Mouse (Mus musculus): ENCODE measurements at regions not wholly inside any gene's neighbourhood (a gene's known extent, or its start where the extent isn't known, plus 50 kb on each side); places are given as distances from the start of the nearest gene placed in this dataset.

DNA sequence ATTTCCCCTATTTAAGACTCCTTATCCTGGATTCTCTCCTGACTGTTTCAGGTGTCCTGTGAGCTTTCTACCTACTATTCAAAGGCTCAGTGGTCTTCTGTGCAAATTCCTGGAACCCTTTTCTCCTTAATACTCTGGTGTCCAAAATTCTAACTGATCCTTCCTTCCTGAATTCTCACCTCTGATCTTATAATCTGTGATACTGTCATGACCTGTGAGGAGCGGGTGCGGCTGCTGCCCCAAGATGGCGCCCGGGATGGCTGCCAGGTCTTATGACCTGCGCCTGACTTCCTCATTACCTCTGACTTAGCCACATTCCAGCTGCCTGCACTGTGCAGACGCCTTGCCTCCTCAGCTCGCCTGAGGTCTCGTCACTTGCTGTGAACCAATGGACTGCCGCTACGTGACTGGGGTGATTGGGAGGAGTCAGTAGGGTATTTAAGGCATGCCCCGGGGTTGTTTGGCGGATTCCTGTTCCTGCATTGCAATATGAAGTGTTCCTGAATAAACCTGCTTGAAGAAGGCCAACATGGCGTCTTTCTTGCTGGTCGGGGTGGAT, 131.2 kb downstream of the Ptbp2 start:
- no peak for DNase-seq

DNA sequence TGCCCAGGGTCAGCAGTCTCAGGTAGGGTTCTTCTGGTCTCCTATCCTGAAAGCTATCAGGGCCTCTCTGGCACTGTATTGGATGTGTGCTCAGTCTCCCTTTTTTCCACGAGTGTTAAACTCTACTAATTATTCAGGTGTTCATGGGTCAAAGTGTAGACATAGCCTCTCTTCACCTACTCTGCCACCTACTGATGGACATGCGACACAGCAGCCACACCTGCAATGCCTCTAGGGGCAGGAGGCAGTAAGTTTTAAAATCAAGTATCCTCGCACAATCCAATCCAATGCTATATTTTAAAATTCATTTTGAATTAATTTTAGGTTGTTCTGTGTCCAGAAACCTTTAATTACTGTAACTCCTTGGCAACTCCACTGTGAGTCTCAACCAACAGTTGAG, 145.6 kb downstream of the Ptbp2 start:
- no peak for DNase-seq

DNA sequence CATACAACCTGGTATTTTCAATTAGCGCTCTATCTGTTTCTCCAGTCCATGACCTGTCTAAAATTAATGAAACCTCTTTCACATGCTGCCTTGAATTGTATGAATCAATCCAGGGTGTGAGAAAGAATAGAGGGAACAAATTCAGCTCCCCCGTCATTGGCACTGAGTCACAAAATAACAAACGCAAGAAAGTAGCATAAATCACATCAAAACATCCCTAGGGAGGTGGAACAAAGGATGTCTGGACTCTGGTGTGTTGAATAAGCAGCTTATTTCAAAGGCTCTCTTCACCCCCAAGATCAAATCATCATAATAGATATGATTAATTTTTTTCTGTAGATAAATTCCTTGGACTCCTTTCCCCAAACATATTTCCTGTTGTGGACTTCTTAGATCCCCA, 148.6 kb downstream of the Ptbp2 start:
- DNase-seq, result no peak

DNA sequence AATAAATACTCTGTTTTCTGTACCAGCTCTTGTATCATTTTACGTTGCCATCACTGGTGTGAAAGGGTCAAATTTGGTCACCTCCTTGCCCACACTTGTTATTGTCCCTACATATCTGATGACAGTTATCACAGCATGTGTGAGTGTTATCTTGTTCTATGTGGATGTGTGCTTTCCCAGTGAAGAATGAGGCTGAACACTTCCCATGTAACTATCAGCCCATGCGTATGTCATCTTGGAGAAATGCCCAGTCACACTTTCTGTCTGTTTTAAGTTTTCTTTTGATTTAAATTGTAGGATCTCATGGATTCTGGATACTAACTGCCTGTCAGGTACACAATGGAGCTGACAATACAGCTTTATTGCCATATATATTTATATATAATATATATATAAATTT, 150.8 kb downstream of the Ptbp2 start:
- no peak for DNase-seq

DNA sequence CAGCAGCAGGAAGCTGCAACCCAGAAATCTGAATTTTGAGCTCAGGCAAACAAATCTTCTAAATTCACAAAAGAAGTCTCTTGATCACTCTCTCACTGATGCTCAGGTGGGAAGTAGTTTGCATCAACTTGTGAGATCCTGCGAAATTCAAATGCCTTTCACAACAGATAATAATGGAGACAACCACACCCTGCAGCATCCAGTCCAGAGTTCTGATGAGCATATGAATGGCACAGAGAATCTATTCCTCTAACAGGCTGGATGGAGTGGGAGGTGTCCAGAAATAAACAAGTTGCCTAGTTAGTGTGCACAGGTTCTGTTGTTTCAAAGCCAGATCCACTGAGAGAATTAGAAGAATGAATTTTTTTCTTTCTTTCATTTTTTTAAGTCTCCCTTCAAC, 178.2 kb downstream of the Ptbp2 start:
- no peak for DNase-seq

DNA sequence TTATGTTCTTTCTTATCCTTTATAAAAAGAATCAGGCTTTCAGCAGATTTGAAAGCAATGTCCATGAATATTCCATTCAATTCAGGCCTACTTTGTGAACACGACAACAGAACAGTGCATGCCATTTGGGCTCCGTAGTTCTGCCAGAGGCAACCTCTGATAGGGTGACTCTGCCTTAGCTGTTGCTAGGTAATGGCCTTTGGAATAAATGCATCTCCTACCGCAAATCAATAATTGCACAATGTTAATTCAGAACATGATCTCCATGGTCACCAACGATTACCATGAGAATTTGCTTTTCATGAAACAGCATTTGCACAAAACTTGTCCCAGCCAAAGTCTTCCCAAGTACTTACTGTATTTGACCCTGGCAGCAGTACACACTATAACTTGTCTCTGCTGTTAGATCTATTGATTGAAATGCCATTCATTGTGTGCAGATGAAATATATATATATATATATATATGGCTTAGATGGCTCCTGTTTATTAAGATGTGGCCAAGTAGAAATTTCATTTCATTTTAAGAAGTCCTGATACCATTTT, 195.3 kb downstream of the Ptbp2 start:
- no peak for DNase-seq

DNA sequence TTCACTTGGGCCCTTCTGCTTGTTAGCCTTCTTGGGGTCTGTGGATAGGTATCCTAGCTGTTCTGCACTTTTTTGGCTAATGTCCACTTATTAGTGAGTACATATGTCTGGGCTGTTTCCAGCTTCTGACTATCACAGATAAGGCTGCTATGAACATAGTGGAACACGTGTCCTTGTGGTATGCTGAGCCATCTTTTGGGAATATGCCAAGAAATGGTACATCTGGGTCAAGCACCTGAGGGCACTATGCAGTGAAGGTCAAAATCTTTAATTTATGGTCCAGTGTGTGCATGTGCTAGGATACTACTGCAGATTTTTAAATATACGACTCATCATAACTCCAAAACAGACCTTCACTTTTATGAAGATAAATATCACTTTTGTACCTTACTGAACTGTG, 196.3 kb downstream of the Ptbp2 start:
- no peak for DNase-seq

DNA sequence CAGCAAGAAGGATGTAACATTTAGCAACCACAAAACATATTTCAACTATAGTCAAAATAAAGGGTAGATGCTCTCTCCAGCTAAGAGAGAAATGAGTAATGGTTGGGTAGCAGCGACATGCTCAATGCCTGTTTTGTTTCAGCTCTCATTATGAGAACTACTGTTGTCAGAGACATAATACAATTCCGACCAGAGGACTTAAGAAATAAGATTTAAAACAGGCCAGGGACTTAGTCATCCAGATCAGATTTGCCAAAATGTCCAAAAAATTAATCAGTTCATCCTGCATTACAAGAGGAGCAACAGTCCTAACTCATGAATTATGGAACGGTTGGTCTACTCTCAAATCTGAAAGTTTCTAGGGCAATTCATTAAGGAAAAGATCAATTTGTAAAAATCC, 208.8 kb downstream of the Ptbp2 start:
- DNase-seq, result no peak

DNA sequence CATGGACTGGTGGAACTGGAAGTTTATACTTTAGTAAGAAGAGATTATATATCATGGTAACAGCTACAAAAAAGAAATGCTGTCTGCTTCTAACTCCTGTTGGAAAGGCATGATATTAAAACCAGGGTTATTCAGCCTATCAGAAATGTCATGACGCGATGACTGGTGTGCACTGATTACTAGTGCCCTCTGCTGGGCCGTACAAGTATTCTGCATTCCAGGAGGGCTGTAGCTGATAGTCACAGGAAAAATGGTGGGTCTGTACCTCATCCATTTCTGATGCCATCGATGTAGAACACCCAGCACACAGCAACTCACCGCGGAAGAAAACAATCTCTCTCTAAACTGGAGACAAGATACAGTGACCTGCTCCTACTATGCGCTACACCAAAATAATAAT, 246.4 kb downstream of the Ptbp2 start:
- no peak for DNase-seq

DNA sequence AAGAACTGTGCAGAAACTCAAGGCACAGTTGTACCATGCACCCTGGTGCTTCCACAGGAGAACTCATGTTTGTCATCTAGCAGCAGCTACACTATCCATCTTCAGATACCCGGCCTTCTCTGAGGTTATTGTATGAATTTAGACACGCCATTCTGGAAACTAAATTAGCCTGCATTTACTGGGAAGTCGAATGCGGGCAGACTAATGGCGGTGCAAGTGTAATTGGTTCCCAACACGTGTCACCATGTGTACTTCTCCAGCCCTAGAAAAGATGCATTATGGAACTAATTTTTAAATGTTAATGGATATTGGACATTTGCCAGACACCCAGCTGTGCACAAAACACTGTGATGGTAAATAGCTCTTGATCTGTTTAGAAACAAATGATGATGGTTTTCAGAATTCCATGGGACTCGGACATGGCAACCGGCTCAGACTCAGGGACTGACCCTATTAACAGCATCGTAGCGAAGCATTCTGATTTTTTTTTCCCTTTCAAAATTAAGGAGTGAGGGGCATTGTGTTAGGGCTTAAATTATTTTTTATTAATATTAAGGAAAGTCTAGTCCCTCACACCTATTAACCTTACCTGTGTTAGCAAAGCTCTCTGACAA, 259.6 kb downstream of the Ptbp2 start:
- no peak for DNase-seq

DNA sequence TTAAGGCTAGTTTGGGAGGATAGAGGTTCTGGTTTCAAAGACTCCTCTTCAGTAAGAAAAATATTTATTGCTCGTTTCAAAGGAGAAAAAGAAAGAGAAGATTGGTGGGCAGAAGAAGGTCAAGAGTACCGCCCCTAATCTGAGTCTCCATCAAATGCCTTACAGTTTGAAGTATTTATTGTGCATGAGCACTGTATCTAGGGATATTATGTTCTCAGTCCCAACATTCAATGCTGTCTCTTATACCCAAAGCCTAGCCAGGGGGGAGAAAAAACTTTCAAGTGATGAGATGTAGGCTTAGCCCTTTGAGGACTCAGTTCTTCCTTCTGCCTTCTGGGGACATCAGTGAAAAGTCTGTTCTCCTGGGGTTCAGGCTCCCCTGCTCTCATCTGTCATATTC, 271.7 kb downstream of the Ptbp2 start:
- DNase-seq, result no peak

DNA sequence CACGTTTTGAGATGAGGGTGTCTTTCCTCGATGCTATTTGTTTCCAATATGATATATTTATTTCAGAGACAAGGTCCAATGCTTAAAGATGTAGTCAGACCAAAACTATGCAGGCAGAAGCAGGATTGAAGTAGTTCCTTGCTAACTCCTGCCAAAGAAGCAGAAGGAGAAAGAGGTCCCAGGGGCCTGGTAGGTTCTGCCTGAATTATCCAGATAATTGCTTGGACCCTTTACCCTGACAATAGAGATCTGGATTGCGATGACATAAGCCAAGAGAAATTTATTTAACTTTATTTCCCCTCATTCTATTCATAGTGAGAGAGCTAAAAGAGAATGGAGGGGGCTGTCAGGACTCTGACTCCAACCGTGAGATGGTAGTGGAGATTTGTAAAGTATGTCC, 275.1 kb downstream of the Ptbp2 start:
- DNase-seq, result no peak

DNA sequence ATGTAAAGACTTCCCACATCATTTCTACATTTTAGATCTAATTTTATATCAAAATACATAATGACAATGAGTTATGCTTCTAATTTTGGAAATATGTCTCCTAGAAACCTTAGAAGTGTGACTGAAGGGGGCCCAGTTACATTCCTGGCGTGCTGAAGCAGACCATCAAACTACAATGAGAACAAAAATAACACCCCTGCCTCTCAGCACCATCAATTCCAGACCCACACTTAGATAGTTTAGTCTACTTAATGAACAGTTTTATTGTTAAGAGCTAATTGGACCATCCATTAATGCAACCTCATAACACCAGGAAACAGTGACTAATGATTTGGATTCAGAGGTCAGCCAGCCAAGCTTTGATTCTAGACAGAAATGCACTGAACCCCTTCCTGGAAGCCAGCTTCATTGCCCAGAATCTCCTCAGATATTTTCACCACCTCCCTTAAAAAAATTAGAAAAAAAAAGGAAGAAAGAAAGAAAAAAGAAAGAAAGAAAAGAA, 280.7 kb downstream of the Ptbp2 start:
- no peak for DNase-seq

DNA sequence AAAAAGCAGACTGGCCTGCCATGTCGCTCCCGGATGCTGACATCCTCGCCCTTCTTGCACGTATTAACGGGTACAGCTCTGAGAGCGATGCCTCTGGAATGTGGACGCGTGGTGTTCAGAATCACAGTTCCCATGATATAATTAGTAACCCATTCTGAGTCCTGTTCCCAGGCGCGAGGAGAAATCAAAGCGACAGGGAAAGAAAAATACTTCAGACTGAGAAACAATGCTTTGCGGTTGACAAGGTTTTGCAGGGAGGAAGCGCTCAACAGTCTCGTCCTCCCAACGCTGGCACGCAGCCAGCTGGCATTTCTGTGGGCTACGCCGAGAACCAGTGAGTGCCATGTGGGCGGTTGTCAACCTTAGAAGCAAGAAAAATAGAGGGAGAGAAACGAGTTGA, 285.6 kb downstream of the Ptbp2 start:
- DNase-seq, result peak; percentile 38

DNA sequence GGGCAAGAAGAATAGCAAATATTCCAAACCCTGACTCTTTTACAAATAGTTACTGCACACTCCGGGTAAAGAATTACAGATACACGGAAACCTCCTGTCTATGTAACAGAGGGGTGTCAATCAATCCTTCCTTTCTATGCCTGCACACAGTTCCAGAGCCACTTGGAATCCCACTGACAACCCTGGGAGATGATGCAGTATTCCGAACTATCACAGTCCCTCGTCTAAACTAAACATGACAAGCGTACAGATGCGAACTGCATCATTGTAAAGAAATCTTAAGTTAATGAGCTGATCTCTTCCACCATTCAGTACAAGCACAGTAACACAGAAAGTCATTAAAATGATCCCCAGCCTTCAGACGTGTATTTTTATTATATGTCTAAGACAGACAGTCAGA, 286.4 kb downstream of the Ptbp2 start:
- no peak for DNase-seq

DNA sequence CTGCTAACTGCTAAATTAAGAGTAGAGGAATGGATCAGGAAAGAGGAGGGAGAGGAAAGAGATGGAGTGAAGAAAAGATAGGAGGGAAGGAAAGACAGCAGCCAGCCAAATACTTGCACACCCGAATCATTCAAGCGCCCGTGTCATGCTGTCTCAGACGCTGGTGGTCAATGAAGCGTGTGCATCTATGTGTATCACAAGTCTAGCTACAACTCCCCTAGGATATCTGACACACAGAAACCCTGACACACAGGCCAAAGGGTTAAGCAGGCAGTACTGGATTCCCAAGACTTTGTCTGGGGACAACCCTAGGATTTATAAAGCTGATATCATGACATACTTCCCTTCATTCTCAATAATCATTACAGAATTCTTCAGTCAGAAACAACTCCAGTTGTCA, 289.7 kb downstream of the Ptbp2 start:
- DNase-seq, result no peak

DNA sequence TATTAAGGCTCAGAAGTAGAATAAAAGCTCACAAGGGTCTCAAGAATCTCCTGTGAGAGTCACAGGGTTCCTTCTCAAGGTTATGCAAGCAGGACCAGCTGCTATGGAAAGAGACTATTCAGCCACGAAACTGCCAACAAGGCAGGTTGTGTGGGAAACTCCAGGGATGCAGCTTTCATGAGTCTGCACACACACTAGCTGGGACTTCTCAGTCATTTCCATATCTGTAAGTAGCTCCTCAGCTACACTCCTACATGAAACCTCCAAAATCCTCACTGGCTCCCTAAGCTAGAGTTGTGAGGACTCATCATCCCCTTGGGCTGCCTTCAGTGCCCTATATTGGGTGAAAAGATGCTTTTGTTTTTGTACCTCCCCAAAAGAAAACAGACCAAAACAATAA, 291.6 kb downstream of the Ptbp2 start:
- no peak for DNase-seq

DNA sequence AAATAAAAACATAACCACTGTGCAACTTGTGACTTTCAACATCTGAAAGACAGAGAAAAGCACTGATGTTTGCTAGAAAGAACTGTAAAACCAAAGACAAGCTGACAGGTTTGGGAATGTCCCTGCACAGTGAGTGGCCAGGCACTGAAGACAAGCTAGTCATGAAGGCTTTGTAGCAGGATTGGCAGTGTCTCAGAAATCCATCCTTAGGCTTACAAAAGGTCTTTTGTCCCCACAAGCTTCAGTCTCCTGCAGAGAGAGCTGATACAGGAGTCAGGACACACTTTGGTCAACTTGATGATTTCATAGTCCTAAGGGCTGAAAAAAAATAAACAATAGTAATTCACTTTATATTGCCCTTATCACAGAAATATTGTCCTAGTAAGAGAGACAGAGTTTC, 294.9 kb downstream of the Ptbp2 start:
- DNase-seq, result no peak
